Mouse (Mus musculus): ENCODE measurements around the gene Rhbdf2. TPM values are rescaled to one million over a fixed set of nuclear protein-coding genes. Genes with fewer than 3 reads are reported as not detected.

Gene Rhbdf2
- total and polyA plus RNA-seq, 3 experiments: 6.4 to 13.7 TPM; not detected in 1

- TF ChIP-seq USF2 (IDR thresholded peaks at IDR 0.05; ENCODE audit: borderline replicate concordance in 1 of 2, insufficient read depth in 1 of 2, low read depth in 1 of 2, low read length in 2 of 2) (no peak), MAX (IDR thresholded peaks at IDR 0.05; ENCODE audit: low read length) (peak; percentile 82), MAFK (IDR thresholded peaks at IDR 0.05; ENCODE audit: borderline replicate concordance, low read depth, low read length) (no peak), CHD1 (IDR thresholded peaks at IDR 0.05; ENCODE audit: low read depth, low read length) (peak; percentile 70; the same call in 1 of the 2 replicates), ZC3H11A (IDR thresholded peaks at IDR 0.05; ENCODE audit: low read depth, low read length) (no peak), TCF12 (IDR thresholded peaks at IDR 0.05; ENCODE audit: low read depth, low read length) (peak; percentile 44)
These were observed 32.3 kb upstream of the Rhbdf2 start (continued) for GRCm38 (mm10) chr11:116659027-116659621.

GRCm38 (mm10) chr11:116658238-116658637 lies 31.4 kb upstream of the Rhbdf2 start:
- H3K4me1 ChIP-seq (ENCODE audit: control insufficient read depth in 1 of 2, insufficient read depth in 2 of 2, low read length in 2 of 2): peaks cover 11 to 54% of the 10 kb centered on the region in 2 experiments
- peaks cover 0 to 19% of the 10 kb centered on the region in 2 experiments; a peak in 2 of 4 replicates for H3K36me3 ChIP-seq (ENCODE audit: control insufficient read depth in 1 of 2, insufficient read depth in 2 of 2, low read length in 2 of 2)
- H3K9me3 ChIP-seq (replicated peaks; ENCODE audit: insufficient read depth, low read length): no peaks in the 10 kb centered on the region
- peak overlapping the region; percentile 15 to 46 for H3K4me3 ChIP-seq (ENCODE audit: control insufficient read depth in 1 of 2, insufficient read depth in 1 of 2, low read depth in 2 of 2, low read length in 2 of 2)
- peak overlapping the region; percentile 77 for H3K9ac ChIP-seq (ENCODE audit: control insufficient read depth, low read depth, low read length, poor library complexity, severe bottlenecking)
- no peaks in the 10 kb centered on the region; the same call in 1 of the 2 replicates for H3K79me2 ChIP-seq (ENCODE audit: control insufficient read depth, insufficient read depth, low read length, poor library complexity)
- DNase-seq (ENCODE audit: low read depth, low spot score): peak; percentile 91
- peak overlapping the region; percentile 96 for H3K27ac ChIP-seq (ENCODE audit: control insufficient read depth, low read depth, low read length)
- H3K27me3 ChIP-seq (ENCODE audit: control insufficient read depth in 1 of 2, insufficient read depth in 2 of 2, low read length in 2 of 2): peaks cover 0 to 7% of the 10 kb centered on the region in 2 experiments; a peak in 1 of 4 replicates
- no peak for TF ChIP-seq CHD2 (IDR thresholded peaks at IDR 0.05; ENCODE audit: low read length)
- no peak; the same call in 1 of the 2 replicates for TF ChIP-seq SIN3A (IDR thresholded peaks at IDR 0.05; ENCODE audit: low read length)
- TF ChIP-seq NRF1 (IDR thresholded peaks at IDR 0.05; ENCODE audit: insufficient read depth, low read depth, low read length, poor library complexity, severe bottlenecking): no peak
- no peak for TF ChIP-seq GABPA (IDR thresholded peaks at IDR 0.05; ENCODE audit: low read depth, low read length)
- TF ChIP-seq ZNF384 (IDR thresholded peaks at IDR 0.05; ENCODE audit: low read depth, low read length): no peak
- TF ChIP-seq TCF12 (IDR thresholded peaks at IDR 0.05; ENCODE audit: low read depth, low read length): peak; percentile 26; the same call in 1 of the 2 replicates
- TF ChIP-seq E2F4 (IDR thresholded peaks at IDR 0.05; ENCODE audit: borderline replicate concordance, low read depth, low read length): no peak
- TF ChIP-seq ETS1 (IDR thresholded peaks at IDR 0.05; ENCODE audit: low read depth, low read length): peak; percentile 30; the same call in 1 of the 2 replicates
- no peak for TF ChIP-seq NELFE (IDR thresholded peaks at IDR 0.05; ENCODE audit: low read depth, low read length)
- TF ChIP-seq MAFK (IDR thresholded peaks at IDR 0.05; ENCODE audit: borderline replicate concordance, low read depth, low read length): no peak
- TF ChIP-seq USF2 (IDR thresholded peaks at IDR 0.05; ENCODE audit: borderline replicate concordance in 1 of 2, insufficient read depth in 1 of 2, low read depth in 1 of 2, low read length in 2 of 2): no peak
- no peak for TF ChIP-seq MEF2A (IDR thresholded peaks at IDR 0.05; ENCODE audit: extremely low read depth, insufficient replicate concordance, low read depth, low read length, poor library complexity, severe bottlenecking)
- TF ChIP-seq TBP (IDR thresholded peaks at IDR 0.05; ENCODE audit: low read depth, low read length): no peak
- no peak for TF ChIP-seq RAD21 (IDR thresholded peaks at IDR 0.05; ENCODE audit: low read depth, low read length)
- peak in 1 of 2 experiments; percentile 51; a peak in 1 of 4 replicates for TF ChIP-seq POLR2A (IDR thresholded peaks at IDR 0.05; ENCODE audit: control insufficient read depth in 1 of 2, insufficient read depth in 1 of 2, low read depth in 1 of 2, low read length in 2 of 2, poor library complexity in 1 of 2)
- no peak for TF ChIP-seq UBTF (IDR thresholded peaks at IDR 0.05; ENCODE audit: borderline replicate concordance, insufficient read depth, low read depth, low read length)
- no peak for TF ChIP-seq CTCF (IDR thresholded peaks at IDR 0.05 in 2 of 3, conservative IDR thresholded peaks at IDR 0.05 in 1 of 3; ENCODE audit: control insufficient read depth in 1 of 3, insufficient read depth in 1 of 3, low read depth in 2 of 3, low read length in 3 of 3, poor library complexity in 1 of 3, severe bottlenecking in 1 of 3)
- no peak; the same call in none of the 2 replicates for TF ChIP-seq ELF1 (IDR thresholded peaks at IDR 0.05; ENCODE audit: low read depth, low read length)
- TF ChIP-seq MYC (IDR thresholded peaks at IDR 0.05; ENCODE audit: low read depth, low read length): 0 out of 2 replicates have a peak, but pooled peaks have one; percentile 19
- TF ChIP-seq MXI1 (IDR thresholded peaks at IDR 0.05; ENCODE audit: low read depth, low read length): peak; percentile 57; the same call in 1 of the 2 replicates
- no peak for TF ChIP-seq MYB (IDR thresholded peaks at IDR 0.05; ENCODE audit: low read depth, low read length)
- no peak; the same call in 1 of the 2 replicates for TF ChIP-seq HCFC1 (IDR thresholded peaks at IDR 0.05; ENCODE audit: low read depth, low read length)
- no peak for TF ChIP-seq SMC3 (IDR thresholded peaks at IDR 0.05; ENCODE audit: low read depth, low read length)
- TF ChIP-seq POLR2AphosphoS2 (IDR thresholded peaks at IDR 0.05; ENCODE audit: low read length): no peak
- no peak for TF ChIP-seq GATA1 (IDR thresholded peaks at IDR 0.05; ENCODE audit: low read depth, low read length)
- TF ChIP-seq POLR2AphosphoS5 (IDR thresholded peaks at IDR 0.05; ENCODE audit: borderline replicate concordance, low read depth, low read length): no peak; the same call in 1 of the 2 replicates
- TF ChIP-seq MAX (IDR thresholded peaks at IDR 0.05; ENCODE audit: low read length): peak; percentile 16; the same call in 1 of the 2 replicates
- no peak for TF ChIP-seq RCOR1 (IDR thresholded peaks at IDR 0.05; ENCODE audit: low read depth, low read length)
- TF ChIP-seq EP300 (IDR thresholded peaks at IDR 0.05; ENCODE audit: low read depth in 1 of 2, low read length in 2 of 2): no peak
- no peak for TF ChIP-seq MAZ (IDR thresholded peaks at IDR 0.05; ENCODE audit: low read depth, low read length)
- TF ChIP-seq KAT2A (conservative IDR thresholded peaks at IDR 0.05; ENCODE audit: low read depth, low read length): no peak; the same call in 1 of the 2 replicates
